Mouse (Mus musculus) MEL (cell line): Measurements from ENCODE around the gene Shh. TPM values are rescaled to one million over a fixed set of nuclear protein-coding genes. Genes with fewer than 3 reads are reported as not detected.

Experiments
- DNase-seq: peaks from one replicate; pipeline ENCODE4 v3.0.0; 2011; ENCODE audit warnings: low read depth, low spot score
- H3K27ac ChIP-seq: 2 replicates; pipeline ENCODE4 v1.5.1; 2012; ENCODE audit warnings: low read depth, mild to moderate bottlenecking, control low read depth, low read length, moderate library complexity; ENCODE audit not compliant: control insufficient read depth
- H3K27me3 ChIP-seq, 2 experiments: fragments of 150-350 bp in 1 of 2; sonication (generic) in 1 of 2; 2 replicates each; pipeline ENCODE4 v1.6.1; 2012; ENCODE audit warnings: low read length in 2 of 2, mild to moderate bottlenecking in 2 of 2, improper control_type of control experiment in 1 of 2, moderate library complexity in 1 of 2; ENCODE audit not compliant: insufficient read depth in 2 of 2, control insufficient read depth in 1 of 2
- H3K36me3 ChIP-seq, 2 experiments: 2 replicates each; pipeline ENCODE4 v1.6.1; 2012 to 2014; ENCODE audit warnings: low read length in 2 of 2, improper control_type of control experiment in 1 of 2, inconsistent platforms in 1 of 2, mild to moderate bottlenecking in 1 of 2; ENCODE audit not compliant: insufficient read depth in 2 of 2, control insufficient read depth in 1 of 2
- H3K4me1 ChIP-seq, 2 experiments: fragments of 150-350 bp in 1 of 2; sonication (generic) in 1 of 2; 2 replicates each; pipeline ENCODE4 v1.6.1; 2012; ENCODE audit warnings: low read length in 2 of 2, improper control_type of control experiment in 1 of 2, mild to moderate bottlenecking in 1 of 2; ENCODE audit not compliant: insufficient read depth in 2 of 2, control insufficient read depth in 1 of 2
- H3K4me3 ChIP-seq, 2 experiments: fragments of 150-350 bp in 1 of 2; sonication (generic) in 1 of 2; 2 replicates each; pipeline ENCODE4 v1.5.1; 2012; ENCODE audit warnings: low read depth in 2 of 2, low read length in 2 of 2, mild to moderate bottlenecking in 2 of 2, moderate library complexity in 2 of 2, control low read depth in 1 of 2, improper control_type of control experiment in 1 of 2; ENCODE audit not compliant: control insufficient read depth in 1 of 2, insufficient read depth in 1 of 2
- H3K79me2 ChIP-seq: 2 replicates; pipeline ENCODE4 v1.6.1; 2012; ENCODE audit warnings: mild to moderate bottlenecking, low read length, moderate library complexity; ENCODE audit not compliant: control insufficient read depth, poor library complexity, insufficient read depth
- H3K9ac ChIP-seq: 2 replicates; pipeline ENCODE4 v1.6.1; 2012; ENCODE audit warnings: low read depth, mild to moderate bottlenecking, control low read depth, low read length, moderate library complexity; ENCODE audit not compliant: control insufficient read depth, poor library complexity, severe bottlenecking
- H3K9me3 ChIP-seq: fragments of 150-350 bp; sonication (generic); replicated peaks from 2 replicates; pipeline ENCODE4 v1.6.1; 2012; ENCODE audit warnings: mild to moderate bottlenecking, low read length, improper control_type of control experiment, moderate library complexity; ENCODE audit not compliant: insufficient read depth
- BHLHE40 ChIP-seq: IDR thresholded peaks from 2 replicates; pipeline ENCODE4 v1.6.1; 2012; ENCODE audit warnings: low read depth, mild to moderate bottlenecking, inconsistent platforms, low read length, improper control_type of control experiment, borderline replicate concordance
- CHD1 ChIP-seq: IDR thresholded peaks from 2 replicates; pipeline ENCODE4 v1.6.1; 2012; ENCODE audit warnings: low read depth, mild to moderate bottlenecking, inconsistent platforms, low read length, improper control_type of control experiment
- CHD2 ChIP-seq: IDR thresholded peaks from 2 replicates; pipeline ENCODE4 v1.6.1; 2011; ENCODE audit warnings: low read length, improper control_type of control experiment
- E2F4 ChIP-seq: IDR thresholded peaks from 2 replicates; pipeline ENCODE4 v1.6.1; 2011; ENCODE audit warnings: low read depth, low read length, improper control_type of control experiment, borderline replicate concordance
- EP300 ChIP-seq, 2 experiments: IDR thresholded peaks; 2 replicates each; pipeline ENCODE4 v1.6.1; 2011; ENCODE audit warnings: improper control_type of control experiment in 2 of 2, low read length in 2 of 2, low read depth in 1 of 2, mild to moderate bottlenecking in 1 of 2
- GABPA ChIP-seq: IDR thresholded peaks from 2 replicates; pipeline ENCODE4 v1.6.1; 2012; ENCODE audit warnings: low read depth, mild to moderate bottlenecking, inconsistent platforms, low read length, improper control_type of control experiment, moderate library complexity
- KAT2A ChIP-seq: conservative IDR thresholded peaks from 2 replicates; pipeline ENCODE4 v1.6.1; 2012; ENCODE audit warnings: low read depth, low read length, improper control_type of control experiment, inconsistent platforms
- MAZ ChIP-seq: IDR thresholded peaks from 2 replicates; pipeline ENCODE4 v1.6.1; 2012; ENCODE audit warnings: low read depth, mild to moderate bottlenecking, inconsistent platforms, low read length, improper control_type of control experiment
- MXI1 ChIP-seq: IDR thresholded peaks from 2 replicates; pipeline ENCODE4 v1.6.1; 2011; ENCODE audit warnings: mild to moderate bottlenecking, low read depth, low read length, improper control_type of control experiment
- MYB ChIP-seq: IDR thresholded peaks from 2 replicates; pipeline ENCODE4 v1.6.1; 2011; ENCODE audit warnings: mild to moderate bottlenecking, low read depth, low read length, improper control_type of control experiment
- NELFE ChIP-seq: IDR thresholded peaks from 2 replicates; pipeline ENCODE4 v1.6.1; 2011; ENCODE audit warnings: low read depth, low read length, improper control_type of control experiment
- POLR2A ChIP-seq, 2 experiments: IDR thresholded peaks; 2 replicates each; pipeline ENCODE4 v1.6.1; 2011 to 2012; ENCODE audit warnings: low read length in 2 of 2, mild to moderate bottlenecking in 2 of 2, control low read depth in 1 of 2, improper control_type of control experiment in 1 of 2, low read depth in 1 of 2, moderate library complexity in 1 of 2; ENCODE audit not compliant: control insufficient read depth in 1 of 2, insufficient read depth in 1 of 2, poor library complexity in 1 of 2
- RCOR1 ChIP-seq: IDR thresholded peaks from 2 replicates; pipeline ENCODE4 v1.6.1; 2012; ENCODE audit warnings: low read depth, mild to moderate bottlenecking, inconsistent platforms, low read length, improper control_type of control experiment
- SIN3A ChIP-seq: IDR thresholded peaks from 2 replicates; pipeline ENCODE4 v1.6.1; 2012; ENCODE audit warnings: low read length, improper control_type of control experiment, inconsistent platforms
- TBP ChIP-seq: IDR thresholded peaks from 2 replicates; pipeline ENCODE4 v1.8.0; 2011; ENCODE audit warnings: low read depth, low read length, improper control_type of control experiment
- USF1 ChIP-seq: IDR thresholded peaks from 2 replicates; pipeline ENCODE4 v1.6.1; 2014; ENCODE audit warnings: low read depth, mild to moderate bottlenecking, inconsistent platforms, low read length, improper control_type of control experiment, moderate library complexity
- USF2 ChIP-seq, 2 experiments: IDR thresholded peaks; 2 replicates each; pipeline ENCODE4 v1.6.1; 2011 to 2012; ENCODE audit warnings: improper control_type of control experiment in 2 of 2, low read length in 2 of 2, borderline replicate concordance in 1 of 2, inconsistent platforms in 1 of 2, low read depth in 1 of 2, mild to moderate bottlenecking in 1 of 2; ENCODE audit not compliant: insufficient read depth in 1 of 2
- ZC3H11A ChIP-seq: IDR thresholded peaks from 2 replicates; pipeline ENCODE4 v1.6.1; 2012; ENCODE audit warnings: low read depth, mild to moderate bottlenecking, inconsistent platforms, low read length, improper control_type of control experiment
- polyA plus RNA-seq, 2 experiments: library from polyadenylated mRNA; stranded (reverse) in 1 of 2; unstranded in 1 of 2; fragments of >175 nt in 1 of 2; fragments of >200 nt in 1 of 2; gene quantifications; 2 replicates each; pipeline versions ENCODE4 v1.2.1 to v1.2.4; 2012; ENCODE audit warnings: low replicate concordance in 2 of 2, low read depth in 1 of 2; ENCODE audit not compliant: insufficient read length in 2 of 2, insufficient read depth in 1 of 2, missing spikeins in 1 of 2
- total RNA-seq: library from RNA; depleted of rRNA; stranded (reverse); fragments of 300-350 nt; gene quantifications from 2 replicates; pipeline ENCODE4 v1.2.3, GENCODE M21; 2012

Shh gene
- total and polyA plus RNA-seq, 3 experiments, result not detected

GRCm38 (mm10) chr5:28450126-28450890 is 16.7 kb downstream of the Shh start:
- no peaks in the 10 kb centered on the region for H3K4me1 ChIP-seq
- no peak overlapping the region for H3K27ac ChIP-seq
- no peaks in the 10 kb centered on the region for H3K9me3 ChIP-seq
- DNase-seq, result no peak
- no peak overlapping the region for H3K9ac ChIP-seq
- H3K79me2 ChIP-seq, result no peaks in the 10 kb centered on the region
- TF ChIP-seq POLR2A (IDR thresholded peaks at IDR 0.05; ENCODE audit: control insufficient read depth in 1 of 2, insufficient read depth in 1 of 2, low read depth in 1 of 2, low read length in 2 of 2, poor library complexity in 1 of 2) (no peak), E2F4 (no peak), CHD1 (no peak), TBP (no peak), SIN3A (no peak)
- H3K4me3 ChIP-seq, result no peak overlapping the region
- H3K27me3 ChIP-seq, result no peaks in the 10 kb centered on the region
- H3K36me3 ChIP-seq, result no peaks in the 10 kb centered on the region

- Histone ChIP-seq H3K36me3 (no peaks in the 10 kb centered on the region), H3K27ac (no peak overlapping the region), H3K79me2 (no peaks in the 10 kb centered on the region), H3K9me3 (no peaks in the 10 kb centered on the region), H3K27me3 (no peaks in the 10 kb centered on the region; a peak in 1 of 4 replicates), H3K9ac (no peak overlapping the region), H3K4me3 (no peak overlapping the region), H3K4me1 (no peaks in the 10 kb centered on the region)
- no peak for DNase-seq
- TF ChIP-seq SIN3A (no peak), MYB (no peak), BHLHE40 (no peak), KAT2A (no peak), NELFE (no peak), USF2 (IDR thresholded peaks at IDR 0.05; ENCODE audit: borderline replicate concordance in 1 of 2, insufficient read depth in 1 of 2, low read depth in 1 of 2, low read length in 2 of 2) (no peak), MXI1 (no peak), RCOR1 (no peak)
Measured at GRCm38 (mm10) chr5:28425926-28426325, 41.1 kb downstream of the Shh start.

GRCm38 (mm10) chr5:28423781-28424180 is 43.3 kb downstream of the Shh start:
- DNase-seq, result no peak
- Histone ChIP-seq H3K9me3 (no peaks in the 10 kb centered on the region), H3K9ac (no peak overlapping the region), H3K4me1 (no peaks in the 10 kb centered on the region), H3K27me3 (no peaks in the 10 kb centered on the region), H3K27ac (no peak overlapping the region), H3K79me2 (no peaks in the 10 kb centered on the region), H3K36me3 (no peaks in the 10 kb centered on the region), H3K4me3 (no peak overlapping the region)
- TF ChIP-seq EP300 (IDR thresholded peaks at IDR 0.05; ENCODE audit: low read depth in 1 of 2, low read length in 2 of 2) (no peak), RCOR1 (no peak), NELFE (no peak), MAZ (no peak), BHLHE40 (no peak), USF1 (no peak), CHD2 (no peak), ZC3H11A (no peak), E2F4 (no peak), GABPA (no peak)
